Mouse (Mus musculus) spleen, adult 2 months (tissue): ENCODE data around the gene Gm609.

Experiments
- CTCF ChIP-seq: fragments of 200-500 bp; IDR thresholded peaks from 2 replicates; pipeline ENCODE4 v1.5.1; 2011; ENCODE audit warnings: mild to moderate bottlenecking, inconsistent platforms; ENCODE audit not compliant: insufficient read depth, insufficient read length, insufficient replicate concordance; ENCODE audit errors: extremely low read depth
- POLR2A ChIP-seq: fragments of 200-500 bp; IDR thresholded peaks from 2 replicates; pipeline ENCODE4 v1.6.1; 2011; ENCODE audit warnings: low read depth, low read length, inconsistent platforms

- no peak for TF ChIP-seq POLR2A
- no peak for TF ChIP-seq CTCF
Observed at GRCm38 (mm10) chr16:45399411-45399810, 93.4 kb downstream of the Gm609 start.
